Mouse (Mus musculus): ENCODE data around the gene Mak.

The Mak gene

GRCm38 (mm10) chr13:41079421-41079780 lies at the start of gene Mak:
TSS of gene Mak (minus strand) at chr13:41079706.
- DNase-seq: peak; percentile 76

GRCm38 (mm10) chr13:41129061-41129460 lies 49.6 kb upstream of the Mak start:
- DNase-seq: no peak

- DNase-seq: no peak
Measured at GRCm38 (mm10) chr13:41128326-41128725, 48.8 kb upstream of the Mak start.

- no peak for DNase-seq
Measured at GRCm38 (mm10) chr13:41123666-41124225, 44.2 kb upstream of the Mak start.

GRCm38 (mm10) chr13:41119152-41119945 lies 39.8 kb upstream of the Mak start:
- DNase-seq: no peak

GRCm38 (mm10) chr13:41113940-41114339 lies 34.4 kb upstream of the Mak start, which contains the start of gene Sycp2l:
TSS of gene Sycp2l (plus strand) at chr13:41114307.
- peak; percentile 10 for DNase-seq

- no peak for DNase-seq
Measured at GRCm38 (mm10) chr13:41110935-41111334, 31.4 kb upstream of the Mak start, which contains the start of gene Gcm2. TSS of gene Gcm2 (minus strand) at chr13:41111035.

- no peak for DNase-seq
Measured at GRCm38 (mm10) chr13:41105541-41105940, 26.0 kb upstream of the Mak start.

GRCm38 (mm10) chr13:41103841-41104525 lies 24.5 kb upstream of the Mak start:
- no peak for DNase-seq

GRCm38 (mm10) chr13:41100031-41100430 lies 20.5 kb upstream of the Mak start:
- no peak for DNase-seq

GRCm38 (mm10) chr13:41098325-41098724 lies 18.8 kb upstream of the Mak start:
- no peak for DNase-seq

GRCm38 (mm10) chr13:41097324-41098058 lies 18.0 kb upstream of the Mak start:
- no peak for DNase-seq

- DNase-seq: no peak
Measured at GRCm38 (mm10) chr13:41094160-41094559, 14.7 kb upstream of the Mak start.

- DNase-seq: no peak
Measured at GRCm38 (mm10) chr13:41091271-41091670, 11.8 kb upstream of the Mak start.

- DNase-seq: no peak
Measured at GRCm38 (mm10) chr13:41088746-41089145, 9.2 kb upstream of the Mak start.

GRCm38 (mm10) chr13:41085140-41085539 lies 5.6 kb upstream of the Mak start:
- no peak for DNase-seq

GRCm38 (mm10) chr13:41084521-41084920 lies 5.0 kb upstream of the Mak start:
- DNase-seq: no peak

GRCm38 (mm10) chr13:41080700-41081099 lies 1.2 kb upstream of the Mak start:
- DNase-seq: no peak

GRCm38 (mm10) chr13:41079859-41080258 lies 353 bp upstream of the Mak start:
- no peak for DNase-seq

- no peak for DNase-seq
Measured at GRCm38 (mm10) chr13:41078690-41079420, 651 bp downstream of the Mak start.

GRCm38 (mm10) chr13:41077921-41078320 lies 1.6 kb downstream of the Mak start:
- no peak for DNase-seq

- DNase-seq: no peak
Measured at GRCm38 (mm10) chr13:41073819-41074218, 5.7 kb downstream of the Mak start.

Data from kidney, postnatal 10 days (tissue).